Mouse (Mus musculus) cerebellum, adult 2 months (tissue): ENCODE data around the gene Ak4.

Experiments
- CTCF ChIP-seq: fragments of 200-500 bp; IDR thresholded peaks from 2 replicates; pipeline ENCODE4 v1.5.1; 2011; ENCODE audit warnings: low read depth, mild to moderate bottlenecking, control low read depth, low read length, moderate library complexity, borderline replicate concordance; ENCODE audit not compliant: insufficient read depth
- POLR2A ChIP-seq: fragments of 200-500 bp; IDR thresholded peaks from 2 replicates; pipeline ENCODE4 v1.6.1; 2011; ENCODE audit warnings: low read length, control low read depth, borderline replicate concordance; ENCODE audit not compliant: insufficient read depth

DNA sequence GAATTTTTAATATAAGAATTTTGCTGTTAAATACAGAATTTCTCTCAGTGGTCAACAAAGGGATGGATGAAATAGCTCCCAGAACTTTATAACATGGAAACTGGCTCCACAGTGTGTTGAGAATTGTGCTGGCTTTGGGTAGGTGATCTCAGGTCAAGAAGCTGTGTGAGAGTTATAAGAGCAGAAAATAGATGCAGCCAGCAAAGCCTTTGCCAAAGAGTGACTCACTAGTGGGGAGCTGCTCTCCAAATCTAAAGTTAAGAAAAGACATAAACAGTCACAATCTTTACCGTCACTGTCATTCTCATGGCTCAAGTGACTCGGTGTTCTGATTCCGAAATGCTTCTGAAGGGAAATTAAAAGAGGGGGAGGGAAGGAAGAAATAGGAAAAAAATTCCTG is 53.7 kb downstream of the Ak4 start:
- TF ChIP-seq CTCF (no peak), POLR2A (no peak)
